Comparison of ENCODE assay signal across 12 mouse cellular contexts in genomic region chr5:143635358-143635757, GRCm38 (mm10). TPM values are rescaled to one million over a fixed set of nuclear protein-coding genes. Genes with fewer than 3 reads are reported as not detected.
A peak's percentile ranks its signal among the peaks of the same experiment; 100 is the strongest.
DNase-seq lines count a peak whose midpoint lies in the region; ATAC-seq and TF ChIP-seq lines count a peak whose summit lies in the region.
"Had no signal": no experiment of that assay in that cellular context is flagged by ENCODE, and none has a peak within 500 bp of the region (broad histone marks: within the 10 kb centered on the region; RNA-seq: fewer than 3 reads in every experiment).

No protein-coding gene starts in this region.

- no peak for DNase-seq in gastrocnemius, adult 2 months
- no peak for DNase-seq in gastrocnemius, postnatal 4 days (ENCODE audit: low spot score in 2 of 2)
- no peak for DNase-seq in kidney, adult 9 months
- no peak for DNase-seq in embryonic facial prominence, embryonic 14.5 days (ENCODE audit: low spot score)
- DNase-seq in forebrain, embryonic 10.5 days (ENCODE audit: extremely low spot score, low spot score) = no peak
- DNase-seq in left cerebral cortex, postnatal 14 days (ENCODE audit: low spot score in 2 of 2) = no peak
- DNase-seq: cerebellum, adult 11 months; right cerebral cortex, postnatal 25 days had no signal

- no peaks in the 10 kb centered on the region for H3K9me3 ChIP-seq in kidney, embryonic 15.5 days (replicated peaks)
- H3K9me3 ChIP-seq in embryonic facial prominence, embryonic 14.5 days (ENCODE audit: control insufficient read depth, low read length) = no peaks in the 10 kb centered on the region
- no peaks in the 10 kb centered on the region for H3K9me3 ChIP-seq in liver, embryonic 15.5 days (replicated peaks)
- H3K9me3 ChIP-seq in forebrain, embryonic 10.5 days = peaks cover 2% of the 10 kb centered on the region; the same call in 1 of the 2 replicates
- H3K9me3 ChIP-seq: forebrain, embryonic 12.5 days had no signal

- no peak for TF ChIP-seq CTCF in gastrocnemius, adult 2 months (IDR thresholded peaks at IDR 0.05)

- no peaks in the 10 kb centered on the region for H3K36me3 ChIP-seq in kidney, embryonic 15.5 days
- no peaks in the 10 kb centered on the region for H3K36me3 ChIP-seq in embryonic facial prominence, embryonic 14.5 days (ENCODE audit: control insufficient read depth, insufficient read depth, low read length)
- H3K36me3 ChIP-seq in liver, embryonic 15.5 days (replicated peaks) = peaks cover 4% of the 10 kb centered on the region
- 0 out of 2 replicates have a peak, but pooled peaks cover 2% of the 10 kb centered on the region for H3K36me3 ChIP-seq in forebrain, embryonic 10.5 days (replicated peaks)
- H3K36me3 ChIP-seq: forebrain, embryonic 12.5 days had no signal

- WGBS in kidney, embryonic 15.5 days = 29% methylated on average over 11 of the region's 11 CpGs
- WGBS in embryonic facial prominence, embryonic 14.5 days = 59% methylated on average over 11 of the region's 11 CpGs
- 68% methylated on average over 11 of the region's 11 CpGs for WGBS in liver, embryonic 15.5 days (ENCODE audit: insufficient replicate concordance)
- WGBS in forebrain, embryonic 10.5 days = 79% methylated on average over 11 of the region's 11 CpGs

- H3K27ac ChIP-seq in gastrocnemius, adult 2 months = peak overlapping the region; percentile 84
- peak overlapping the region; percentile 77 for H3K27ac ChIP-seq in kidney, embryonic 15.5 days
- H3K27ac ChIP-seq in embryonic facial prominence, embryonic 14.5 days (replicated peaks; ENCODE audit: low read depth, low read length) = 0 out of 2 replicates have a peak overlapping the region, but pooled peaks have one; percentile 25
- peak overlapping the region; percentile 67 for H3K27ac ChIP-seq in liver, embryonic 15.5 days (replicated peaks)
- H3K27ac ChIP-seq in forebrain, embryonic 10.5 days = no peak overlapping the region
- H3K27ac ChIP-seq: forebrain, embryonic 12.5 days had no signal

- ATAC-seq in kidney, embryonic 15.5 days (replicated peaks; ENCODE audit: low FRiP score) = peak; percentile 69; the same call in 1 of the 2 replicates
- ATAC-seq in embryonic facial prominence, embryonic 14.5 days (ENCODE audit: low read depth) = no peak
- no peak for ATAC-seq in liver, embryonic 15.5 days (ENCODE audit: insufficient read depth)

- no peak overlapping the region for H3K9ac ChIP-seq in kidney, embryonic 15.5 days
- peak overlapping the region; percentile 5; the same call in 1 of the 2 replicates for H3K9ac ChIP-seq in embryonic facial prominence, embryonic 14.5 days (ENCODE audit: low read depth, low read length)
- peak overlapping the region; percentile 28; the same call in 1 of the 2 replicates for H3K9ac ChIP-seq in liver, embryonic 15.5 days
- H3K9ac ChIP-seq: forebrain, embryonic 12.5 days had no signal

- intact Hi-C loops in gastrocnemius, adult 2 months (cut with DNase I) = no loop called here
- intact Hi-C loops in left cerebral cortex, postnatal 14 days (cut with DNase I) = loop anchor here (5.0 kb wide), 1 partner anchor 42 kb away; no protein-coding TSS in a partner anchor

- H3K4me3 ChIP-seq in gastrocnemius, adult 2 months = peak overlapping the region; percentile 47
- no peak overlapping the region for H3K4me3 ChIP-seq in kidney, embryonic 15.5 days (replicated peaks)
- no peak overlapping the region for H3K4me3 ChIP-seq in embryonic facial prominence, embryonic 14.5 days (ENCODE audit: low read depth, low read length)
- H3K4me3 ChIP-seq in liver, embryonic 15.5 days (replicated peaks) = no peak overlapping the region
- no peak overlapping the region for H3K4me3 ChIP-seq in forebrain, embryonic 10.5 days
- H3K4me3 ChIP-seq: forebrain, embryonic 12.5 days; myocyte had no signal

- peak overlapping the region; percentile 36 for H3K4me2 ChIP-seq in kidney, embryonic 15.5 days
- no peak overlapping the region for H3K4me2 ChIP-seq in embryonic facial prominence, embryonic 14.5 days (ENCODE audit: low read depth, low read length)
- H3K4me2 ChIP-seq in liver, embryonic 15.5 days = peak overlapping the region; percentile 48
- H3K4me2 ChIP-seq: forebrain, embryonic 12.5 days had no signal

- H3K4me1 ChIP-seq in kidney, embryonic 15.5 days = peaks cover 92% of the 10 kb centered on the region
- H3K4me1 ChIP-seq in embryonic facial prominence, embryonic 14.5 days (ENCODE audit: control insufficient read depth, insufficient read depth, low read length) = peaks cover 78% of the 10 kb centered on the region
- H3K4me1 ChIP-seq in liver, embryonic 15.5 days (replicated peaks) = peaks cover 96% of the 10 kb centered on the region
- H3K4me1 ChIP-seq in forebrain, embryonic 10.5 days = peaks cover 45% of the 10 kb centered on the region

- H3K27me3 ChIP-seq in kidney, embryonic 15.5 days = no peaks in the 10 kb centered on the region
- H3K27me3 ChIP-seq in embryonic facial prominence, embryonic 14.5 days (replicated peaks; ENCODE audit: control insufficient read depth, insufficient read depth, low read length) = no peaks in the 10 kb centered on the region
- H3K27me3 ChIP-seq in liver, embryonic 15.5 days = no peaks in the 10 kb centered on the region
- no peaks in the 10 kb centered on the region for H3K27me3 ChIP-seq in forebrain, embryonic 10.5 days (ENCODE audit: poor library complexity, severe bottlenecking)
- H3K27me3 ChIP-seq: forebrain, embryonic 12.5 days had no signal

RNA-seq across cellular contexts. Expression of gene Cyth3, which starts 13.1 kb away (rescaled TPM):
- 10 to 100 TPM; 10.7 to 15.8 TPM for total RNA-seq in gastrocnemius, adult 2 months (2021)
- 10 to 100 TPM; 50.2 to 67.5 TPM for total RNA-seq in gastrocnemius, postnatal 4 days (2021)
- polyA plus RNA-seq in kidney, embryonic 15.5 days (2015; fragmentation: Nextera tagmentation; extraction: Ambion mirVana) = 66.0 and 71.5 TPM in 2 replicates
- 52.0 and 61.2 TPM in 2 replicates for polyA plus RNA-seq in embryonic facial prominence, embryonic 14.5 days (2014; fragmentation: Nextera tagmentation; extraction: Ambion mirVana)
- polyA plus RNA-seq in liver, embryonic 15.5 days (2015; fragmentation: Nextera tagmentation; extraction: Ambion mirVana) = 35.7 and 37.5 TPM in 2 replicates
- 31.2 and 31.6 TPM in 2 replicates for polyA plus RNA-seq in forebrain, embryonic 10.5 days (2016; fragmentation: Nextera tagmentation; extraction: Ambion mirVana)
- total RNA-seq in left cerebral cortex, postnatal 14 days (2021) = 10 to 100 TPM; 53.5 to 59.4 TPM
